Mouse (Mus musculus): ENCODE measurements around the gene Cmss1.

- TF ChIP-seq POLR2A (IDR thresholded peaks at IDR 0.05; ENCODE audit: borderline replicate concordance, control insufficient read depth, low read depth, low read length) (no peak), CTCF (IDR thresholded peaks at IDR 0.05; ENCODE audit: control insufficient read depth, insufficient read depth, low read length) (no peak)
Observed at GRCm38 (mm10) chr16:57555667-57556066, 51.0 kb downstream of the Cmss1 start.

Measured in bone marrow, adult 2 months (tissue).